Mouse (Mus musculus) erythroblast, embryonic 14.5 days (primary cell): ENCODE measurements around the gene Tenm4.

ENCODE experiments used
- GATA1 ChIP-seq: IDR thresholded peaks from 2 replicates; pipeline ENCODE4 v1.6.1; 2012; ENCODE audit warnings: low read length, inconsistent platforms, mixed read lengths
- TAL1 ChIP-seq: IDR thresholded peaks from 3 replicates; pipeline ENCODE4 v1.6.1; 2012; ENCODE audit warnings: low read length, inconsistent platforms, mixed read lengths

DNA sequence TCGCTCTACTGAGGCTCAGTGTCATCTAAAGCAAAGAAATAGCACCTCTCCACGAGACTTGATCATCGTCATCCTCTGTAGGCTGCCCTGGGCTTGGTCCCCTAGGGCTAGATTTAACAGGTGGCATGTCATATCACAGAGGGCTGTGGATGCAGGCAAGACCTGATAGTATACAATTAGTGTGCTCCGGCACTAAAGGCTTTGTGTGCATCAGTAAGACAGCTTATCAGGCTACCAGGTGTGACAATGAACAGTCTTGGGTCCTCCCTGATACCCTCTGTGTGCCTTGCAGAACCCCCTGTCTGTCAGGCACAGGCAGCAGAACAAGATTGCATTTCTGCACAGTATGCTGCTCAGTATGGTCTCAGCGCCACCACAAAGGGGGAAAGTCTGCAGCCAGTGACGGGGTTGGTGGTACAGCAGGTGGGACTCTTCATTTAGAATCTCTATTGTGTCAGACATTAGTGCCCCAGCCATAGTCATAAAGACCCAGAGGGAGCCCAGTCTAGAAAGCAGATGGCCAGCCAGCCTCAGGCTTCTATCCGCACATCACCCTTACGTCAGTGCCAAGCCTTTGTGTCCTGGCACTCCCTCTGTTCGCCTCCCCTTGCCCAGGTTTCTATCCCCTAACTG, 309.4 kb downstream of the Tenm4 start:
- TF ChIP-seq GATA1 (no peak), TAL1 (no peak)
